Mouse (Mus musculus) stomach, postnatal 0 days (tissue): ENCODE results near the gene Stap2.

Source experiments
- CTCF ChIP-seq: IDR thresholded peaks from 2 replicates; pipeline ENCODE4 v1.5.1; 2016; ENCODE audit warnings: antibody characterized with exemption, low read depth, mild to moderate bottlenecking, moderate library complexity
- EP300 ChIP-seq: optimal IDR thresholded peaks from 2 replicates; pipeline ENCODE3; 2016; ENCODE audit warnings: antibody characterized with exemption

DNA sequence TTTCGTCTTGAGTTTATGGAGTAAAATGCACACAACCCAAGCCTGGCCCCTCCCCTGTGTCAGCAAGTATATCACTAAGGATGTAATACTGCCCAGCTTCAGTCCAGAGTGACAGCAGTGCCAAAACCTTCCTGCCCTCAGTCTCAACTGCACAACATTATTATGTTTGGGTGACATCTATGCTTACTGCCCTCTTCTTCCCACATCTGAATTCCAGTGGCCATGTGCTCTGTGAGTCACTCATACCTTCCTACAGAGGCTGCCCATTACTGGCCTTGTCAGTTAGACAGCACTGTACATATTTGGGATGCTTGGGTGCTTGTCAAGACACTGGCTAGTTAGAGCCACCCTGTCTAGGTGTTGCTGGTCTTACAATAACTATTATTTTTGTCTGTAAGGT lies 20.9 kb upstream of the Stap2 start:
- TF ChIP-seq CTCF (no peak), EP300 (no peak)
